Mouse (Mus musculus): Measurements from ENCODE around the gene Slc17a3. TPM values are rescaled to one million over a fixed set of nuclear protein-coding genes. Genes with fewer than 3 reads are reported as not detected.
A peak's percentile ranks its signal among the peaks of the same experiment; 100 is the strongest.

Gene Slc17a3
- polyA plus RNA-seq, 1 experiment from 2014 or later = not detected

GRCm38 (mm10) chr13:23833053-23833452, 6.2 kb upstream of the Slc17a3 start:
- H3K9me3 ChIP-seq (ENCODE audit: control insufficient read depth, low read length) = no peaks in the 10 kb centered on the region
- no peaks in the 10 kb centered on the region for H3K4me1 ChIP-seq (replicated peaks; ENCODE audit: control insufficient read depth, insufficient read depth, low read length)
- H3K27me3 ChIP-seq (ENCODE audit: control insufficient read depth, insufficient read depth, low read depth, low read length) = no peaks in the 10 kb centered on the region
- H3K9ac ChIP-seq (ENCODE audit: low read length) = no peak overlapping the region
- ATAC-seq (ENCODE audit: low read depth) = no peak
- no peak overlapping the region for H3K4me2 ChIP-seq (ENCODE audit: low read depth, low read length)
- WGBS = 15% methylated on average over 6 of the region's 6 CpGs
- no peak overlapping the region for H3K4me3 ChIP-seq (ENCODE audit: low read length)
- H3K36me3 ChIP-seq (ENCODE audit: control insufficient read depth, insufficient read depth, low read length) = no peaks in the 10 kb centered on the region
- no peak overlapping the region for H3K27ac ChIP-seq (ENCODE audit: low read length)

GRCm38 (mm10) chr13:23834836-23835235, 4.4 kb upstream of the Slc17a3 start:
- H3K27me3 ChIP-seq (ENCODE audit: control insufficient read depth, insufficient read depth, low read depth, low read length) = no peaks in the 10 kb centered on the region
- no peak overlapping the region for H3K4me3 ChIP-seq (ENCODE audit: low read length)
- no peak overlapping the region for H3K27ac ChIP-seq (ENCODE audit: low read length)
- H3K36me3 ChIP-seq (ENCODE audit: control insufficient read depth, insufficient read depth, low read length) = no peaks in the 10 kb centered on the region
- H3K9me3 ChIP-seq (ENCODE audit: control insufficient read depth, low read length) = no peaks in the 10 kb centered on the region
- ATAC-seq (ENCODE audit: low read depth) = no peak
- no peaks in the 10 kb centered on the region for H3K4me1 ChIP-seq (replicated peaks; ENCODE audit: control insufficient read depth, insufficient read depth, low read length)
- H3K9ac ChIP-seq (ENCODE audit: low read length) = no peak overlapping the region
- H3K4me2 ChIP-seq (ENCODE audit: low read depth, low read length) = no peak overlapping the region
- WGBS = 86% methylated on average over 5 of the region's 5 CpGs

GRCm38 (mm10) chr13:23836630-23837029, 2.6 kb upstream of the Slc17a3 start:
- Histone ChIP-seq H3K4me1 (replicated peaks; ENCODE audit: control insufficient read depth, insufficient read depth, low read length) (no peaks in the 10 kb centered on the region), H3K36me3 (ENCODE audit: control insufficient read depth, insufficient read depth, low read length) (no peaks in the 10 kb centered on the region), H3K9me3 (ENCODE audit: control insufficient read depth, low read length) (no peaks in the 10 kb centered on the region), H3K27me3 (ENCODE audit: control insufficient read depth, insufficient read depth, low read depth, low read length) (no peaks in the 10 kb centered on the region), H3K27ac (ENCODE audit: low read length) (no peak overlapping the region), H3K4me3 (ENCODE audit: low read length) (no peak overlapping the region), H3K9ac (ENCODE audit: low read length) (no peak overlapping the region), H3K4me2 (ENCODE audit: low read depth, low read length) (no peak overlapping the region)
- WGBS = 83% methylated on average over 5 of the region's 5 CpGs
- no peak for ATAC-seq (ENCODE audit: low read depth)

- H3K36me3 ChIP-seq (ENCODE audit: control insufficient read depth, insufficient read depth, low read length) = no peaks in the 10 kb centered on the region
These were observed 6.6 kb downstream of the Slc17a3 start for GRCm38 (mm10) chr13:23845851-23846250.

GRCm38 (mm10) chr13:23849299-23849698, 10.1 kb downstream of the Slc17a3 start:
- Histone ChIP-seq H3K9me3 (ENCODE audit: control insufficient read depth, low read length) (no peaks in the 10 kb centered on the region), H3K4me1 (replicated peaks; ENCODE audit: control insufficient read depth, insufficient read depth, low read length) (no peaks in the 10 kb centered on the region), H3K27ac (ENCODE audit: low read length) (no peak overlapping the region), H3K4me3 (ENCODE audit: low read length) (no peak overlapping the region), H3K9ac (ENCODE audit: low read length) (no peak overlapping the region), H3K36me3 (ENCODE audit: control insufficient read depth, insufficient read depth, low read length) (no peaks in the 10 kb centered on the region), H3K27me3 (ENCODE audit: control insufficient read depth, insufficient read depth, low read depth, low read length) (no peaks in the 10 kb centered on the region), H3K4me2 (ENCODE audit: low read depth, low read length) (no peak overlapping the region)
- 68% methylated on average over 2 of the region's 2 CpGs for WGBS
- ATAC-seq (ENCODE audit: low read depth) = no peak

More at GRCm38 (mm10) chr13:23845851-23846250, 6.6 kb downstream of the Slc17a3 start:
- Histone ChIP-seq H3K4me2 (ENCODE audit: low read depth, low read length) (no peak overlapping the region), H3K27ac (ENCODE audit: low read length) (no peak overlapping the region), H3K4me3 (ENCODE audit: low read length) (no peak overlapping the region), H3K9me3 (ENCODE audit: control insufficient read depth, low read length) (no peaks in the 10 kb centered on the region), H3K4me1 (replicated peaks; ENCODE audit: control insufficient read depth, insufficient read depth, low read length) (no peaks in the 10 kb centered on the region), H3K27me3 (ENCODE audit: control insufficient read depth, insufficient read depth, low read depth, low read length) (no peaks in the 10 kb centered on the region), H3K9ac (ENCODE audit: low read length) (no peak overlapping the region)
- no peak for ATAC-seq (ENCODE audit: low read depth)
- 84% methylated on average over 4 of the region's 4 CpGs for WGBS

- H3K4me2 ChIP-seq (ENCODE audit: low read depth, low read length) = no peak overlapping the region
- H3K27me3 ChIP-seq (ENCODE audit: control insufficient read depth, insufficient read depth, low read depth, low read length) = no peaks in the 10 kb centered on the region
- ATAC-seq (ENCODE audit: low read depth) = no peak
- no peaks in the 10 kb centered on the region for H3K4me1 ChIP-seq (replicated peaks; ENCODE audit: control insufficient read depth, insufficient read depth, low read length)
- H3K27ac ChIP-seq (ENCODE audit: low read length) = no peak overlapping the region
- no peaks in the 10 kb centered on the region for H3K9me3 ChIP-seq (ENCODE audit: control insufficient read depth, low read length)
- no peaks in the 10 kb centered on the region for H3K36me3 ChIP-seq (ENCODE audit: control insufficient read depth, insufficient read depth, low read length)
- 51% methylated on average over 3 of the region's 3 CpGs for WGBS
- H3K4me3 ChIP-seq (ENCODE audit: low read length) = no peak overlapping the region
- no peak overlapping the region for H3K9ac ChIP-seq (ENCODE audit: low read length)
These were observed 17.2 kb downstream of the Slc17a3 start for GRCm38 (mm10) chr13:23856401-23856800.

- Histone ChIP-seq H3K27ac (ENCODE audit: low read length) (no peak overlapping the region), H3K9ac (ENCODE audit: low read length) (no peak overlapping the region), H3K27me3 (ENCODE audit: control insufficient read depth, insufficient read depth, low read depth, low read length) (no peaks in the 10 kb centered on the region), H3K4me3 (ENCODE audit: low read length) (no peak overlapping the region), H3K4me2 (ENCODE audit: low read depth, low read length) (no peak overlapping the region), H3K36me3 (ENCODE audit: control insufficient read depth, insufficient read depth, low read length) (no peaks in the 10 kb centered on the region), H3K4me1 (replicated peaks; ENCODE audit: control insufficient read depth, insufficient read depth, low read length) (peaks cover 6% of the 10 kb centered on the region), H3K9me3 (ENCODE audit: control insufficient read depth, low read length) (no peaks in the 10 kb centered on the region)
- ATAC-seq (ENCODE audit: low read depth) = no peak
These were observed 22.6 kb downstream of the Slc17a3 start for GRCm38 (mm10) chr13:23861815-23862214.

GRCm38 (mm10) chr13:23864711-23865110, 25.5 kb downstream of the Slc17a3 start:
- no peaks in the 10 kb centered on the region for H3K27me3 ChIP-seq (ENCODE audit: control insufficient read depth, insufficient read depth, low read depth, low read length)
- 37% methylated on average over 9 of the region's 9 CpGs for WGBS
- H3K4me1 ChIP-seq (replicated peaks; ENCODE audit: control insufficient read depth, insufficient read depth, low read length) = peaks cover 6% of the 10 kb centered on the region
- no peaks in the 10 kb centered on the region for H3K9me3 ChIP-seq (ENCODE audit: control insufficient read depth, low read length)
- no peak overlapping the region for H3K9ac ChIP-seq (ENCODE audit: low read length)
- no peak overlapping the region for H3K4me3 ChIP-seq (ENCODE audit: low read length)
- no peaks in the 10 kb centered on the region for H3K36me3 ChIP-seq (ENCODE audit: control insufficient read depth, insufficient read depth, low read length)
- H3K4me2 ChIP-seq (ENCODE audit: low read depth, low read length) = no peak overlapping the region
- ATAC-seq (ENCODE audit: low read depth) = no peak
- no peak overlapping the region for H3K27ac ChIP-seq (ENCODE audit: low read length)

GRCm38 (mm10) chr13:23866086-23866710, 27.0 kb downstream of the Slc17a3 start:
- H3K4me1 ChIP-seq (replicated peaks; ENCODE audit: control insufficient read depth, insufficient read depth, low read length) = peaks cover 6% of the 10 kb centered on the region

GRCm38 (mm10) chr13:23867000-23867399, 27.8 kb downstream of the Slc17a3 start:
- no peaks in the 10 kb centered on the region for H3K27me3 ChIP-seq (ENCODE audit: control insufficient read depth, insufficient read depth, low read depth, low read length)
- peaks cover 6% of the 10 kb centered on the region for H3K4me1 ChIP-seq (replicated peaks; ENCODE audit: control insufficient read depth, insufficient read depth, low read length)
- H3K9ac ChIP-seq (ENCODE audit: low read length) = no peak overlapping the region
- no peak overlapping the region for H3K4me2 ChIP-seq (ENCODE audit: low read depth, low read length)
- no peak overlapping the region for H3K27ac ChIP-seq (ENCODE audit: low read length)
- 76% methylated on average over 6 of the region's 6 CpGs for WGBS
- H3K9me3 ChIP-seq (ENCODE audit: control insufficient read depth, low read length) = no peaks in the 10 kb centered on the region
- H3K4me3 ChIP-seq (ENCODE audit: low read length) = no peak overlapping the region
- H3K36me3 ChIP-seq (ENCODE audit: control insufficient read depth, insufficient read depth, low read length) = no peaks in the 10 kb centered on the region
- ATAC-seq (ENCODE audit: low read depth) = no peak

More at GRCm38 (mm10) chr13:23866086-23866710, 27.0 kb downstream of the Slc17a3 start:
- Histone ChIP-seq H3K9me3 (ENCODE audit: control insufficient read depth, low read length) (no peaks in the 10 kb centered on the region), H3K36me3 (ENCODE audit: control insufficient read depth, insufficient read depth, low read length) (no peaks in the 10 kb centered on the region), H3K4me3 (ENCODE audit: low read length) (no peak overlapping the region), H3K9ac (ENCODE audit: low read length) (no peak overlapping the region), H3K27ac (ENCODE audit: low read length) (no peak overlapping the region), H3K27me3 (ENCODE audit: control insufficient read depth, insufficient read depth, low read depth, low read length) (no peaks in the 10 kb centered on the region), H3K4me2 (ENCODE audit: low read depth, low read length) (no peak overlapping the region)
- WGBS = 55% methylated on average over 9 of the region's 9 CpGs
- peak; percentile 81 for ATAC-seq (ENCODE audit: low read depth)

Measured in lung, embryonic 16.5 days (tissue).